Mouse (Mus musculus): Measurements from ENCODE around the gene A330070K13Rik.

Gene A330070K13Rik

DNA sequence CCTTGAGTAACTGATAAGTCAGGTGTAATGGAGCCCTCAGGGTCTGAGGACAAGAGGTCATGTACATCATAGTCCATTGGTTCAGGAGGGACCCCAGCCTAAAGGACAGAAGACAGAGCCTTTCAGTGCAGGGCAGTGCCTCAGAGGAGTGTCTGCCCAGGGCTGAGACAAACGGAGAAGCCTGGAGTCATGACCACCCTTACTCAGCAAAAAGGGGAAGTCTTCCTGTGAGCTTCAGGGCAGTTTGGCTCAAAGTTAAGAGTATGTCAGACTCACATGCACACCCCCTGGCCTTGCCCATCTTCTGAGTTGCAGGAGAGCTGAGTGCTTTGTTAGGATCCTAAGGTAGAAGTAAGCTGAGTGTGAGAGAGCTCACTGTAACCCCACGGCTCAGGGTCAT, 54.5 kb downstream of the A330070K13Rik start:
- DNase-seq, result no peak

Measured in cerebellum, adult 9-11 months (tissue).